Mouse (Mus musculus): ENCODE data around the gene Dusp6.

DNA sequence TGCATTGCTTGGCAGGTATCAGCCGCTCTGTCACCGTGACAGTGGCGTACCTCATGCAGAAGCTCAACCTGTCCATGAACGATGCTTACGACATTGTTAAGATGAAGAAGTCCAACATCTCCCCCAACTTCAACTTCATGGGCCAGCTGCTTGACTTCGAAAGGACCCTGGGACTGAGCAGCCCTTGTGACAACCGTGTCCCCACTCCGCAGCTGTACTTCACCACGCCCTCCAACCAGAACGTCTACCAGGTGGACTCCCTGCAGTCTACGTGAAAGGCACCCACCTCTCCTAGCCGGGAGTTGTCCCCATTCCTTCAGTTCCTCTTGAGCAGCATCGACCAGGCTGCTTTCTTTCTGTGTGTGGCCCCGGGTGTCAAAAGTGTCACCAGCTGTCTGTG is 3.0 kb downstream of the Dusp6 start:
- TF ChIP-seq CTCF (IDR thresholded peaks at IDR 0.05; ENCODE audit: low read depth) = no peak
- TF ChIP-seq EP300 (IDR thresholded peaks at IDR 0.05; ENCODE audit: low read depth) = no peak
